Mouse (Mus musculus) embryonic stem cell, embryonic (primary cell): Measurements from ENCODE around the gene Gadd45a.

ENCODE experiments used
- CTCF ChIA-PET, 4 experiments: fragments of 300-600 bp in 2 of 4; fragments of 350-600 bp in 2 of 4; sonication (Branson Sonifier 250); formaldehyde crosslinking; loops; one replicate each; lab custom pipeline; 2022; ENCODE audit warnings: inconsistent platforms in 2 of 4; lab: Charles Lee
- POLR2A ChIA-PET, 4 experiments: fragments of 300-600 bp in 2 of 4; fragments of 350-600 bp in 2 of 4; sonication (Branson Sonifier 250); formaldehyde crosslinking; loops; one replicate each; lab custom pipeline; 2022; ENCODE audit warnings: antibody characterized with exemption in 4 of 4, inconsistent platforms in 1 of 4; lab: Charles Lee

Gadd45a gene

GRCm38 (mm10) chr6:66985500-66985899, 51.8 kb downstream of the Gadd45a start:
- ChIA-PET POLR2A (interaction anchor here (0.7 to 3.2 kb wide), 18 partner anchors 9 to 173 kb away, joined by 3 to 32 read pairs (median 4); partner anchors contain the start of gene Gadd45a (in 1 of the 4)), CTCF (interaction anchor here (0.5 to 1.7 kb wide), 6 partner anchors 41 to 173 kb away, joined by 3 to 6 read pairs (median 3); no protein-coding TSS in a partner anchor)
